Mouse (Mus musculus) lung, embryonic 14.5 days (tissue): ENCODE data around the gene Fmo6. TPM values are rescaled to one million over a fixed set of nuclear protein-coding genes. Genes with fewer than 3 reads are reported as not detected.

Source experiments
- ATAC-seq: fragments of 200-750 bp; cut with Nextera tagmentation; 2 replicates; pipeline ENCODE4 v1.8.0; 2017; ENCODE audit warnings: mild to moderate bottlenecking, moderate TSS enrichment, moderate library complexity; ENCODE audit not compliant: insufficient read depth
- DNase-seq: peaks from one replicate; pipeline ENCODE4 v3.0.0-alpha.2; 2015
- H3K27ac ChIP-seq: fragments of 300-500 bp; sonication (generic); 2 replicates; pipeline ENCODE4 v1.5.1; 2014; ENCODE audit warnings: low read depth, mild to moderate bottlenecking, moderate library complexity
- H3K27me3 ChIP-seq: fragments of 300-500 bp; sonication (generic); 2 replicates; pipeline ENCODE4 v1.6.1; 2014; ENCODE audit warnings: low read length, control low read depth; ENCODE audit not compliant: insufficient read depth
- H3K36me3 ChIP-seq: fragments of 300-500 bp; sonication (generic); 2 replicates; pipeline ENCODE4 v1.6.1; 2014; ENCODE audit warnings: control low read depth; ENCODE audit not compliant: insufficient read depth
- H3K4me1 ChIP-seq: fragments of 300-500 bp; sonication (generic); 2 replicates; pipeline ENCODE4 v1.6.1; 2014; ENCODE audit warnings: antibody characterized with exemption, control low read depth; ENCODE audit not compliant: insufficient read depth
- H3K4me2 ChIP-seq: fragments of 300-500 bp; sonication (generic); 2 replicates; pipeline ENCODE4 v1.6.1; 2014; ENCODE audit warnings: mild to moderate bottlenecking
- H3K4me3 ChIP-seq: fragments of 300-500 bp; sonication (generic); 2 replicates; pipeline ENCODE4 v1.5.1; 2014; ENCODE audit warnings: low read depth, low read length
- H3K9ac ChIP-seq: fragments of 300-500 bp; sonication (generic); 2 replicates; pipeline ENCODE4 v1.6.1; 2014
- H3K9me3 ChIP-seq: fragments of 300-500 bp; sonication (generic); 2 replicates; pipeline ENCODE4 v1.6.1; 2016; ENCODE audit warnings: low read depth, low read length, control low read depth
- CTCF ChIP-seq: IDR thresholded peaks from 2 replicates; pipeline ENCODE4 v1.5.1; 2016; ENCODE audit warnings: antibody characterized with exemption, low read depth
- WGBS: fragments of 180-500 bp; shearing (Covaris S2); extraction: QIAGEN DNeasy Blood & Tissue Kit; methylation state at CpG from one replicate; pipeline ENCODE4 v1.1.7; 2014; 5-methylcytosine and 5-hydroxymethylcytosine counted together
- polyA plus RNA-seq: library from polyadenylated mRNA; unstranded; fragments of >200 nt; fragmentation: Nextera tagmentation; extraction: Ambion mirVana; gene quantifications from 2 replicates; pipeline ENCODE4 v1.2.1, GENCODE M21; 2014

Gene Fmo6
- polyA plus RNA-seq, 1 experiment from 2014 or later, result not detected

GRCm38 (mm10) chr1:162934374-162935012, 2.8 kb downstream of the Fmo6 start:
- no peak for DNase-seq

GRCm38 (mm10) chr1:162932386-162932785, 4.9 kb downstream of the Fmo6 start:
- DNase-seq (no peak), ATAC-seq (no peak)
- no peak overlapping the region for H3K9ac ChIP-seq
- TF ChIP-seq CTCF, result no peak
- no peaks in the 10 kb centered on the region for H3K36me3 ChIP-seq
- no peaks in the 10 kb centered on the region for H3K27me3 ChIP-seq
- H3K4me3 ChIP-seq, result no peak overlapping the region
- WGBS, result 70% methylated on average over 4 of the region's 4 CpGs
- no peak overlapping the region for H3K4me2 ChIP-seq
- H3K4me1 ChIP-seq, result no peaks in the 10 kb centered on the region
- H3K27ac ChIP-seq, result no peak overlapping the region
- H3K9me3 ChIP-seq, result no peaks in the 10 kb centered on the region

More at GRCm38 (mm10) chr1:162934374-162935012, 2.8 kb downstream of the Fmo6 start:
- no peaks in the 10 kb centered on the region for H3K9me3 ChIP-seq
- H3K4me3 ChIP-seq, result no peak overlapping the region
- H3K4me1 ChIP-seq, result no peaks in the 10 kb centered on the region
- no peak for TF ChIP-seq CTCF
- WGBS, result 66% methylated on average over 4 of the region's 4 CpGs
- ATAC-seq, result no peak
- no peak overlapping the region for H3K4me2 ChIP-seq
- no peak overlapping the region for H3K27ac ChIP-seq
- no peak overlapping the region for H3K9ac ChIP-seq
- H3K36me3 ChIP-seq, result no peaks in the 10 kb centered on the region
- H3K27me3 ChIP-seq, result no peaks in the 10 kb centered on the region

GRCm38 (mm10) chr1:162931880-162932279, 5.4 kb downstream of the Fmo6 start:
- Histone ChIP-seq H3K9me3 (no peaks in the 10 kb centered on the region), H3K9ac (no peak overlapping the region), H3K27ac (peak overlapping the region; percentile 16; the same call in 1 of the 2 replicates), H3K27me3 (no peaks in the 10 kb centered on the region), H3K4me2 (no peak overlapping the region), H3K4me1 (no peaks in the 10 kb centered on the region), H3K36me3 (no peaks in the 10 kb centered on the region), H3K4me3 (no peak overlapping the region)
- WGBS, result 64% methylated on average over 5 of the region's 5 CpGs
- ATAC-seq (peak; percentile 52; the same call in 1 of the 2 replicates), DNase-seq (peak; percentile 30)
- no peak for TF ChIP-seq CTCF

- no peak overlapping the region for H3K4me2 ChIP-seq
- H3K36me3 ChIP-seq, result no peaks in the 10 kb centered on the region
- 49% methylated on average over 4 of the region's 4 CpGs for WGBS
- H3K9me3 ChIP-seq, result no peaks in the 10 kb centered on the region
- DNase-seq, result peak; percentile 61
- H3K27me3 ChIP-seq, result no peaks in the 10 kb centered on the region
- H3K4me1 ChIP-seq, result no peaks in the 10 kb centered on the region
- peak overlapping the region; percentile 16; the same call in 1 of the 2 replicates for H3K27ac ChIP-seq
- peak; percentile 80 for ATAC-seq
- TF ChIP-seq CTCF, result no peak
- H3K4me3 ChIP-seq, result no peak overlapping the region
- no peak overlapping the region for H3K9ac ChIP-seq
Observed at GRCm38 (mm10) chr1:162931310-162931875, 5.9 kb downstream of the Fmo6 start.

GRCm38 (mm10) chr1:162930631-162931030, 6.7 kb downstream of the Fmo6 start:
- Histone ChIP-seq H3K4me3 (no peak overlapping the region), H3K4me1 (no peaks in the 10 kb centered on the region), H3K36me3 (no peaks in the 10 kb centered on the region), H3K4me2 (no peak overlapping the region), H3K9ac (no peak overlapping the region), H3K27me3 (no peaks in the 10 kb centered on the region), H3K9me3 (no peaks in the 10 kb centered on the region), H3K27ac (no peak overlapping the region)
- no peak for TF ChIP-seq CTCF
- DNase-seq (no peak), ATAC-seq (no peak)
- 52% methylated on average over 2 of the region's 2 CpGs for WGBS

GRCm38 (mm10) chr1:162929146-162929545, 8.2 kb downstream of the Fmo6 start:
- 82% methylated on average over 3 of the region's 3 CpGs for WGBS

GRCm38 (mm10) chr1:162925121-162925520, 12.2 kb downstream of the Fmo6 start:
- H3K27me3 ChIP-seq, result no peaks in the 10 kb centered on the region
- DNase-seq, result no peak
- 67% methylated on average over 1 of the region's 1 CpGs for WGBS
- H3K4me2 ChIP-seq, result no peak overlapping the region
- no peaks in the 10 kb centered on the region for H3K4me1 ChIP-seq
- TF ChIP-seq CTCF, result no peak
- H3K27ac ChIP-seq, result no peak overlapping the region
- no peak overlapping the region for H3K4me3 ChIP-seq
- H3K36me3 ChIP-seq, result no peaks in the 10 kb centered on the region
- no peak overlapping the region for H3K9ac ChIP-seq
- no peak for ATAC-seq
- H3K9me3 ChIP-seq, result no peaks in the 10 kb centered on the region

More at GRCm38 (mm10) chr1:162929146-162929545, 8.2 kb downstream of the Fmo6 start:
- Histone ChIP-seq H3K9ac (no peak overlapping the region), H3K4me3 (no peak overlapping the region), H3K27me3 (no peaks in the 10 kb centered on the region), H3K36me3 (no peaks in the 10 kb centered on the region), H3K27ac (no peak overlapping the region), H3K4me1 (no peaks in the 10 kb centered on the region), H3K9me3 (no peaks in the 10 kb centered on the region), H3K4me2 (no peak overlapping the region)
- no peak for ATAC-seq
- TF ChIP-seq CTCF, result no peak
- DNase-seq, result no peak
